Mouse (Mus musculus) mature B cell (primary cell): ENCODE results near the gene Pbrm1.

Experiments used
- in situ Hi-C: fragments of 300-500 bp; cut with MboI; formaldehyde crosslinking; loops from 2 replicates; pipeline ENCODE4 v1.14.3; 2019

The Pbrm1 gene

GRCm38 (mm10) chr14:31079313-31080028 is 60.5 kb downstream of the Pbrm1 start:
- in situ Hi-C loops = no loop called here

GRCm38 (mm10) chr14:31081147-31081546 is 62.2 kb downstream of the Pbrm1 start:
- in situ Hi-C loops = no loop called here

GRCm38 (mm10) chr14:31087433-31087832 is 68.5 kb downstream of the Pbrm1 start:
- in situ Hi-C loops = no loop called here

DNA sequence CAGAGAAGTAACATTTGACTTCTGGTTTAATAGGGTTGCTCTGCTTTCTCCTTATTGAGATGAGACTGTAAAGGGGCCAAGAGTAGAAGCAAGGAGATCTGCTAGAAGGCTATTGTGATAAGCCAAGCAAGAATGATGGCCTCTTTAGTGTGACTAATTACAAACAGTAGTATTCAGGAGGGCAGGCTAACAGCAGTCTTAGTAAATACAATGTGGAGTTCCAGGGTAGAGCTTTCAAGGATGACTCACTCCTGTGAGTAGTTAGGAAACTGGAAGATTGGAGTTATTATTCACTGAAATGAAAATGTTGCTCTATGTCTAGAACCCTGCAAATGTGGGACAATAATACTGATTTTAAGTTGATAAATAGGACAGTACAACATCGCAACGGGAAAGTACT is 69.6 kb downstream of the Pbrm1 start:
- in situ Hi-C loops = no loop called here

GRCm38 (mm10) chr14:31089918-31090317 is 71.0 kb downstream of the Pbrm1 start:
- in situ Hi-C loops = no loop called here

DNA sequence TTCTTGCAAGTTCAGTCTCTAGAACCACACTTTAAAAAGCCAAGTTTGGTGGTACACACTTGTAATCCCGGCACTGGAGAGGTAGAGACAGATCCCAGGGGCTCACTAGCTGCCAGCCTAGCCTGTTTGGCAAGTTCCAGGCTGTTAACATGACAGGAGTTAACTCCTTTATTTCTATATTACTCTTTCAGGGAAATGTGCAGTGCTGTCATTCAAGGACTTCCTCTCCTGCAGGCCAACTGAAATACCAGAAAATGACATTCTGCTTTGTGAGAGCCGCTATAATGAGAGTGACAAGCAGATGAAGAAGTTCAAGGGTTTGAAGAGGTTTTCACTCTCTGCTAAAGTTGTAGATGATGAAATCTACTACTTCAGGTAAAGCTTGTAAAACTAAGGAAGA is 86.2 kb downstream of the Pbrm1 start:
- in situ Hi-C loops = no loop called here

DNA sequence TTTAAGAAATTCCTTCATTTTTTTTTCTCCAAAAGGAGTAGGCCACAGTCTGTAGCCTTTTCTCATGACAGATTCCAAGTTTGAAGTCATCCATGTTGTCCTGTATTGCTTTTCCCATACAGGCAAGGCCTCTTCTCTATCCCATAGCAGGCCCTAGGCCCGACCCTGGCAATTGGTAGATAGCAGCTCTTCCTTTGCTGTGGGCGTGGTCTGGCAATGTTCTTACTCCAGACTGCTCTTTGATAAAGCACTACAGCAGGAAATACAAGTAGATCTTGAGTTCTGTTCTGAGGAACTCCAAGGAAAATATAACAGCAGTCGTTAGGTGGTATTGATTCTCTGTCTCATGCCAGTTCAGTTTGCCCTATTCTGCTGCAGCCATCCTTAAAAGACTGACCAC is 91.7 kb downstream of the Pbrm1 start:
- in situ Hi-C loops = no loop called here

GRCm38 (mm10) chr14:31112187-31112586 is 93.2 kb downstream of the Pbrm1 start:
- in situ Hi-C loops = no loop called here

- in situ Hi-C loops = no loop called here
Measured at GRCm38 (mm10) chr14:31114011-31114410, 95.1 kb downstream of the Pbrm1 start.

- in situ Hi-C loops = no loop called here
Measured at GRCm38 (mm10) chr14:31115522-31115921, 96.6 kb downstream of the Pbrm1 start.

- in situ Hi-C loops = no loop called here
Measured at GRCm38 (mm10) chr14:31125106-31126075, 106.5 kb downstream of the Pbrm1 start.

DNA sequence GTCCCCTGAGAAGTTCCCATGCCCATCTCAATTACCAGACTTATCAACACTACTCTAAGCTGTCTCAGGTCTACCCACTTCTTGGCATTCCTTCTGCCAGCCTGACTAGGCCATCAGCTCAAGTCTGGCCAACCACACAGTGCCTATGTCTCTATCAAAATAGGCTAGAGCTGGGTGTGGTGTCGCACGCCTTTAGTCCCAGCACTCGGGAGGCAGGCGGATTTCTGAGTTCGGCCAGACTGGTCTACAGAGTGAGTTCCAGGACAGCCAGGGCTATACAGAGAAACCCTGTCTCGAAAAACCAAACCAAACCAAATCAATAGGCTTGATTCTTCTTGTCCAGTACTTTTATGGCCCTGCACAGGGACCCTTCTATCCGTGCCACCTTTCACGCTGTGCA is 107.9 kb downstream of the Pbrm1 start:
- in situ Hi-C loops = no loop called here

GRCm38 (mm10) chr14:31128101-31128825 is 109.3 kb downstream of the Pbrm1 start:
- in situ Hi-C loops = no loop called here

- in situ Hi-C loops = no loop called here
Measured at GRCm38 (mm10) chr14:31128826-31129219, 109.9 kb downstream of the Pbrm1 start, which contains the start of gene Smim4. TSS of gene Smim4 (minus strand) at chr14:31128956.

DNA sequence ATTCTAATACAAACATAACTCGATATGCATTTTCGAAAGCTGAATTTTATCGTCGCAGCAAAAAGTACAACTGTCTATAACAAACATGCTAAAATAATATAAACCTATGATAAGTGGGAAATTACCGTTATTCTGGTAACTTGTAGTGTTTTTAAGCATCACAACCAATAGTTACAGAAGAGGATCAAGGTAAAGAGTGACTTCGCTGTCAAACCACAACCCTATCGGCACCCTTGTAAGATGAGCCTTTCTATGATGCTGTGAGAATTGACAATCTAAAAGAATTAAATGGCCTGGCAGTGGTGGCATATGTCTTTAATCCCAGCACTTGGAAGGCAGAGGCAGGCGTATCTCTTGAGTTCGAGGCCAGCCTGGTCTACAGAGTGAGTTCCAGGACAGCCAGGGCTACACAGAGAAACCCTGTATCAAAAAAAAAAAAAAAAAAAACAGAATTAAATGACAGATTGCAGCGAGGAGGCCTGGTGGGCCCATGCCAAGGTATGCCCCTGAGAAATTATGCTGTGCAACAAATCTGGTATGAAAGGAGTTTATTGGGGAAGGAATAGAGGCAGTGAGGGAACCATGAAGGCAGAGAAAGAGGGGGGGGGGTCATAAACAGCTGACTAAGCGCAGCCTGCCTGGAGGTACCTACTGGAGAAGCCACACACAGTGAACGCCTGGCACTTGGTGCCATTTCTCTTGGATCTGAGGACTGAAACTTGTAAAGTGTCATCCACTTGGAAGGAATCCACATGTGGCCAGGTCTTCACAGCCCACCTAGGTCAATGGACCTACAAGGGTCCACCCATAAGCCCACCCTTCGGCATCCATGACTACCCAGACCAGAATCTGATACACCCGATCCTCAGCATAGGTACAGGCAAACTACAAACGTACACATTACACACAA is 110.6 kb downstream of the Pbrm1 start:
- in situ Hi-C loops = no loop called here

GRCm38 (mm10) chr14:31130236-31131220 is 111.6 kb downstream of the Pbrm1 start, which contains the start of gene Nt5dc2:
TSS of gene Nt5dc2 (plus strand) at chr14:31131053.
- in situ Hi-C loops = no loop called here

- in situ Hi-C loops = no loop called here
Measured at GRCm38 (mm10) chr14:31131272-31131821, 112.4 kb downstream of the Pbrm1 start.

- in situ Hi-C loops = no loop called here
Measured at GRCm38 (mm10) chr14:31132031-31132430, 113.1 kb downstream of the Pbrm1 start.

- in situ Hi-C loops = no loop called here
Measured at GRCm38 (mm10) chr14:31132491-31132975, 113.6 kb downstream of the Pbrm1 start.
